Mouse (Mus musculus): ENCODE data around the gene Cnpy1. TPM values are rescaled to one million over a fixed set of nuclear protein-coding genes. Genes with fewer than 3 reads are reported as not detected.

Cnpy1 gene
- under 1 TPM in 1 of 2 experiments, not detected in 1; 0.55 TPM for polyA plus RNA-seq (2017; shearing (Covaris generic))

DNA sequence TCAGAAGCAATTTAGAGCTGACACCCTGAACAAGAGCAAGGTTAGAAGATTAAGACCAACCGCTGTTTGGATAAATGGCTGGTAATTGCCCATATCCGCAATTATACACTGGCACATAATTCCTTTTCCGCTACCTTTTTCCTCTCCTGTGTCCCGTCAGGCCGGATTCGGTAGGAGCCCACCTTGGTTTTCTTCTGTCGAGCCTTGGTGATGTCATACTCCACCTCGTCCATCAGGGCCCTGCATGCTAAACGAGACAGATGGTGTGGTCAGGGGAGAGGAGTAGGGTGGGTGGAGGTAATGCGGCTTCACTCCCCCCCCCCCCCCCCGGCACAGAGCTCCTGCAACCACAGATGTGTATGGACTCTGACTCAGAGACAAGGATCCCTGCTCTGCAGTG, at the start of gene Cnpy1:
Cnpy1 (minus strand) TSS at position 233 of the 400 bp plus-strand sequence.

DNA sequence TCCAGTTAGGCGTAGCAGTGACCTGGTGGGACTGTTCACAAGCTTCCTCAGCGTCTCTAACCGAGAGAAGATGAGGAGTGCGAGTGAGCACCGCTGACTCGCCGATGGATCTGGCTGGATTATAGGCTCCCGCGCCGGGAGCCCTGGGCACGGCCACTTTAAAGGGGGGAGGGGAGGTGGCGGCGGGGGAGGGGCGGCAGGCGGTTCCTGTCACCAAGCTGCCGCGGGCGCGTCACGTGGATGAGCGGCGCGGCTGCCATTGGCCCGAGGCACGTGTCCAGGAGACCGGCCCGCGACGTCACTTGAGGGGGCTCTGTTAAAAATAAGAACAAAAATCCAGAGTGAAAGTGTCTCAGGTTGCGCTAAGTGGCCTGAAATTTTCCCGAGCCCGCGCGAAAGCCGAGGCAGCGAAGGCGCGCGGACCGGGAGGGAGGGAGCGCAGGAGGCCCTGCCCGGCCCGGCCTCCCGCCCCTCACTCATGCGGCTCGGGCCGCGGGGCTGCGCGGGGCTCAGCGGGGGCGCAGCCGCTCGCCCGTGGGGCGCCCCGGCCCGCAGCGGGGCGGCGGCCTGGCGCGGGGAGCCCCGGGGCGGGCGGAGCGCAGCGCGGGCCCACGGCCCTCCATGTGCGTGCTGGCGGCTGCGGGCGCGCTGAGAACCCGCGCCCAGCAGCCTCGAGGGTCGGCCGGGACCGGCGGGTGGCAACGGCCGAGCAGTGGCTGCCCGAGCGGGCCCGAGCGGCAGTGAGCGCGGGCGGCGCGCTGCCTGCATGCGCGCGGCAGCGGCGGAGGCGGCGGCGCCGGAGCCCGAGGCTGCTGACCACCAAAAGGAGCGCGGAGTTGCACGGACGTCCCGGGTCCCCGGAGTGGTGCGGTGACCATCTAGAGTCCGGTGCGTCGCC, 80.0 kb downstream of the Cnpy1 start, which contains the start of gene En2:
En2 (plus strand) TSS at position 337 of the 898 bp plus-strand sequence.

Other genes starting within 250 kb of the Cnpy1 start
- 10 to 100 TPM; 21.8 to 24.8 TPM for gene Insig1, start 174.4 kb downstream of the Cnpy1 start, polyA plus RNA-seq (2017; shearing (Covaris generic))
- under 1 TPM in 1 of 2 experiments, not detected in 1; 0.18 TPM for gene En2, start 80.1 kb downstream of the Cnpy1 start, polyA plus RNA-seq (2017; shearing (Covaris generic))
- gene Rbm33, start 71.3 kb upstream of the Cnpy1 start, polyA plus RNA-seq (2017; shearing (Covaris generic)): 10 to 100 TPM; 31.2 to 33.0 TPM
- gene Shh, start 221.4 kb upstream of the Cnpy1 start, polyA plus RNA-seq (2017; shearing (Covaris generic)): under 1 TPM in 1 of 2 experiments, not detected in 1; 0.07 TPM